Mouse (Mus musculus): ENCODE measurements around the gene Psmg4.

- no peak for TF ChIP-seq CTCF (IDR thresholded peaks at IDR 0.05; ENCODE audit: low read depth)
- no peak for TF ChIP-seq EP300 (IDR thresholded peaks at IDR 0.05; ENCODE audit: low read depth)
These were observed 11.3 kb upstream of the Psmg4 start for GRCm38 (mm10) chr13:34151425-34151824.

Measured in liver, embryonic 14.5 days (tissue).